Mouse (Mus musculus): Measurements from ENCODE around the gene Nop53. TPM values are rescaled to one million over a fixed set of nuclear protein-coding genes. Genes with fewer than 3 reads are reported as not detected.

Nop53 gene
- total and polyA plus RNA-seq, 2 experiments from 2014 or later: 82.8 to 143 TPM

DNA sequence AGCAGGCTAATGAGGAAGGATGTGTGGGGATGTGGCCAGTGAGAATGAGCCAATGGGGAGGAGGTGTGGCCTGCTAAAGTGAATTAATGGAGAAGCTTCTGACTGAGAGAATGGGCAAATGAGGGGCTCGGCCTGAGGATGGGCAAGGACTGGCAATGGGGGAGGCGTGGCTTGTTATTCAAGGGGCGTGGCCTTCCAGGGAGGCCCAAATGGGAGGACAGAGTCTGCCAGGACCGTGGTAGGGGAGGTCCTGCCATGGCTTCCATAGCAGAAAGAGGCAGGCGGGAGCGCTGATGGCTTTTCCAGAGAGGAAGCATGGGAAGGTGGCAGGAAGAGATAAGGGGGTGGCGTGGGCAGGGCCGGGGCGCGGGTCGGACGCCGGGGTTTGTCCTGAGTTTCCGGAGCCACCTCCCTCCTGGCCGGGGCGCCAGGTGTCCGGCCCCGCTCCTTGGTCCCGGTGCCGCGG is 9.1 kb upstream of the Nop53 start:
- WGBS: 6% methylated on average over 19 of the region's 21 CpGs
- H3K27ac ChIP-seq (ENCODE audit: low read depth, low read length): no peak overlapping the region
- no peak overlapping the region for H3K4me3 ChIP-seq (ENCODE audit: low read depth, low read length)
- no peaks in the 10 kb centered on the region for H3K9me3 ChIP-seq (ENCODE audit: low read length)
- ATAC-seq (ENCODE audit: low FRiP score): no peak
- no peak for TF ChIP-seq CTCF (IDR thresholded peaks at IDR 0.05)
- no peak overlapping the region for H3K9ac ChIP-seq (replicated peaks; ENCODE audit: low read length, poor library complexity, severe bottlenecking)
- H3K4me1 ChIP-seq (ENCODE audit: insufficient read depth, low read length): no peaks in the 10 kb centered on the region
- 0 out of 2 replicates have a peak overlapping the region, but pooled peaks have one; percentile 10 for H3K4me2 ChIP-seq (ENCODE audit: low read depth, low read length, poor library complexity, severe bottlenecking)
- H3K36me3 ChIP-seq (ENCODE audit: insufficient read depth, low read length): no peaks in the 10 kb centered on the region
- peak; percentile 17 for DNase-seq (ENCODE audit: low spot score)
- no peaks in the 10 kb centered on the region for H3K27me3 ChIP-seq (ENCODE audit: insufficient read depth, low read length)

- no peak overlapping the region for H3K27ac ChIP-seq (ENCODE audit: low read depth, low read length)
- H3K4me1 ChIP-seq (ENCODE audit: insufficient read depth, low read length): no peaks in the 10 kb centered on the region
- H3K4me3 ChIP-seq (ENCODE audit: low read depth, low read length): no peak overlapping the region
- TF ChIP-seq CTCF (IDR thresholded peaks at IDR 0.05): no peak
- DNase-seq (ENCODE audit: low spot score) (no peak), ATAC-seq (ENCODE audit: low FRiP score) (no peak)
- WGBS: 93% methylated on average over 7 of the region's 7 CpGs
- H3K9me3 ChIP-seq (ENCODE audit: low read length): no peaks in the 10 kb centered on the region
- no peak overlapping the region for H3K9ac ChIP-seq (replicated peaks; ENCODE audit: low read length, poor library complexity, severe bottlenecking)
- no peaks in the 10 kb centered on the region for H3K27me3 ChIP-seq (ENCODE audit: insufficient read depth, low read length)
- no peak overlapping the region for H3K4me2 ChIP-seq (ENCODE audit: low read depth, low read length, poor library complexity, severe bottlenecking)
- H3K36me3 ChIP-seq (ENCODE audit: insufficient read depth, low read length): no peaks in the 10 kb centered on the region
Observed at GRCm38 (mm10) chr7:15954436-15954835, 8.6 kb upstream of the Nop53 start.

- H3K9me3 ChIP-seq (ENCODE audit: low read length): no peaks in the 10 kb centered on the region
- no peaks in the 10 kb centered on the region for H3K27me3 ChIP-seq (ENCODE audit: insufficient read depth, low read length)
- ATAC-seq (ENCODE audit: low FRiP score): no peak
- H3K4me3 ChIP-seq (ENCODE audit: low read depth, low read length): no peak overlapping the region
- H3K4me2 ChIP-seq (ENCODE audit: low read depth, low read length, poor library complexity, severe bottlenecking): no peak overlapping the region
- peak; percentile 37 for TF ChIP-seq CTCF (IDR thresholded peaks at IDR 0.05)
- DNase-seq (ENCODE audit: low spot score): no peak
- H3K9ac ChIP-seq (replicated peaks; ENCODE audit: low read length, poor library complexity, severe bottlenecking): no peak overlapping the region
- H3K4me1 ChIP-seq (ENCODE audit: insufficient read depth, low read length): no peaks in the 10 kb centered on the region
- 92% methylated on average over 13 of the region's 13 CpGs for WGBS
- H3K36me3 ChIP-seq (ENCODE audit: insufficient read depth, low read length): no peaks in the 10 kb centered on the region
- no peak overlapping the region for H3K27ac ChIP-seq (ENCODE audit: low read depth, low read length)
Observed at GRCm38 (mm10) chr7:15953307-15954074, 7.6 kb upstream of the Nop53 start.

GRCm38 (mm10) chr7:15952416-15952815 is 6.5 kb upstream of the Nop53 start:
- ATAC-seq (ENCODE audit: low FRiP score) (no peak), DNase-seq (ENCODE audit: low spot score) (no peak)
- H3K27me3 ChIP-seq (ENCODE audit: insufficient read depth, low read length): no peaks in the 10 kb centered on the region
- H3K36me3 ChIP-seq (ENCODE audit: insufficient read depth, low read length): no peaks in the 10 kb centered on the region
- H3K4me2 ChIP-seq (ENCODE audit: low read depth, low read length, poor library complexity, severe bottlenecking): no peak overlapping the region
- no peak for TF ChIP-seq CTCF (IDR thresholded peaks at IDR 0.05)
- H3K4me1 ChIP-seq (ENCODE audit: insufficient read depth, low read length): no peaks in the 10 kb centered on the region
- no peaks in the 10 kb centered on the region for H3K9me3 ChIP-seq (ENCODE audit: low read length)
- H3K4me3 ChIP-seq (ENCODE audit: low read depth, low read length): no peak overlapping the region
- no peak overlapping the region for H3K9ac ChIP-seq (replicated peaks; ENCODE audit: low read length, poor library complexity, severe bottlenecking)
- 78% methylated on average over 3 of the region's 3 CpGs for WGBS
- no peak overlapping the region for H3K27ac ChIP-seq (ENCODE audit: low read depth, low read length)

DNA sequence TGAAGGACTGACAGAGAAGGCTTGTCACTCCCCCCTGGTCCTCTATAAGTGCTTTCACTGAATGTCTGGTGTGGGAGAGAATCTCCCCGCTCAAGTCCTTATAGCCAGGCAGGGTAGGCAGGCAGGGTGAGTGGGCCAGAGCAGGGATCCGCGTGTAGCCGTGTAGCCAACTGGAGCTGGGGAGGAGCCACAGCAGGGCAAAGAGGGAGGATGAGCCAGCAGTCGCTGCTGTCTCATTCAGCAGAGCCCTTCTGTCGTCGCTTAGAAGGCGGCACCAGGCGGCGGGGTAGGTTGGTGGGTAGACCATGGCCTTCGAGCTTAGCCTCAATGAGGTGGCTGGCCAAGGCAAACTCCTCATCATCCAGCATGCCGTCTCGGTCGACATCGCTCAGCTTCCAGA is 4.1 kb upstream of the Nop53 start:
- 85% methylated on average over 15 of the region's 15 CpGs for WGBS
- no peaks in the 10 kb centered on the region for H3K36me3 ChIP-seq (ENCODE audit: insufficient read depth, low read length)
- no peaks in the 10 kb centered on the region for H3K9me3 ChIP-seq (ENCODE audit: low read length)
- H3K27ac ChIP-seq (ENCODE audit: low read depth, low read length): no peak overlapping the region
- no peak overlapping the region for H3K4me3 ChIP-seq (ENCODE audit: low read depth, low read length)
- no peaks in the 10 kb centered on the region for H3K27me3 ChIP-seq (ENCODE audit: insufficient read depth, low read length)
- no peaks in the 10 kb centered on the region for H3K4me1 ChIP-seq (ENCODE audit: insufficient read depth, low read length)
- no peak overlapping the region for H3K4me2 ChIP-seq (ENCODE audit: low read depth, low read length, poor library complexity, severe bottlenecking)
- ATAC-seq (ENCODE audit: low FRiP score) (no peak), DNase-seq (ENCODE audit: low spot score) (no peak)
- TF ChIP-seq CTCF (IDR thresholded peaks at IDR 0.05): no peak
- H3K9ac ChIP-seq (replicated peaks; ENCODE audit: low read length, poor library complexity, severe bottlenecking): no peak overlapping the region

GRCm38 (mm10) chr7:15949216-15949790 is 3.4 kb upstream of the Nop53 start:
- DNase-seq (ENCODE audit: low spot score) (no peak), ATAC-seq (ENCODE audit: low FRiP score) (no peak)
- no peak for TF ChIP-seq CTCF (IDR thresholded peaks at IDR 0.05)
- H3K9ac ChIP-seq (replicated peaks; ENCODE audit: low read length, poor library complexity, severe bottlenecking): no peak overlapping the region
- H3K4me3 ChIP-seq (ENCODE audit: low read depth, low read length): no peak overlapping the region
- WGBS: 85% methylated on average over 7 of the region's 7 CpGs
- H3K9me3 ChIP-seq (ENCODE audit: low read length): no peaks in the 10 kb centered on the region
- no peaks in the 10 kb centered on the region for H3K27me3 ChIP-seq (ENCODE audit: insufficient read depth, low read length)
- no peak overlapping the region for H3K27ac ChIP-seq (ENCODE audit: low read depth, low read length)
- no peaks in the 10 kb centered on the region for H3K36me3 ChIP-seq (ENCODE audit: insufficient read depth, low read length)
- no peak overlapping the region for H3K4me2 ChIP-seq (ENCODE audit: low read depth, low read length, poor library complexity, severe bottlenecking)
- no peaks in the 10 kb centered on the region for H3K4me1 ChIP-seq (ENCODE audit: insufficient read depth, low read length)
